Mouse (Mus musculus) ES-E14 (cell line): ENCODE measurements at regions not wholly inside any gene's neighbourhood (a gene's known extent, or its start where the extent isn't known, plus 50 kb on each side); places are given as distances from the start of the nearest gene placed in this dataset.

Experiments
- CHD2 ChIP-seq: IDR thresholded peaks from 2 replicates; pipeline ENCODE4 v1.6.1; 2014; ENCODE audit warnings: mild to moderate bottlenecking, low read depth, low read length, inconsistent platforms
- MAFK ChIP-seq: IDR thresholded peaks from 2 replicates; pipeline ENCODE4 v1.6.1; 2014; ENCODE audit warnings: mild to moderate bottlenecking, low read depth, low read length, inconsistent platforms; ENCODE audit not compliant: insufficient read depth
- ZC3H11A ChIP-seq: IDR thresholded peaks from 2 replicates; pipeline ENCODE4 v1.6.1; 2012; ENCODE audit warnings: low read depth, mild to moderate bottlenecking, inconsistent platforms, low read length, borderline replicate concordance
- ZNF384 ChIP-seq: IDR thresholded peaks from 2 replicates; pipeline ENCODE4 v1.6.1; 2012; ENCODE audit warnings: low read depth, low read length, inconsistent platforms

DNA sequence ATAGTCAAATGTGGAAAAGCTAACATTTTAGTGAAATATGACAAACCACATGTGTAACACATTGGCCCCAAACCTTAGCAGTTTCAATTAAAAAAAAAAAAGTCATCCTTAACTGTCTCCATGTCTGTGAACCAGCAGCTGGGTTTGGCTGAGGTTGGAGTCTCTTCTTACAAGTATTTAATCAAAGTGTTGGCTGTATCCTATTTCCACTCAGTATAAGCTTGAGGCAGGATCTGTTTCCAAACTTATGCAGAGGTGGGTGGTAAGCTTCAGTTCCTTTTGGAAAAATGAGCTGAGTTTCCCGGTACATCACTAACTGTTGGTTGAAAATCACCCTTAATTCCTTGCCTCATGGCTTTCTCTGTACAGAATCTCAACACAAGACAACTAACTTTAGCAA lies 377.4 kb downstream of the Plod2 start:
- no peak for TF ChIP-seq CHD2
- TF ChIP-seq ZC3H11A, result no peak
- no peak for TF ChIP-seq ZNF384
- TF ChIP-seq MAFK, result no peak
